Mouse (Mus musculus) MEL (cell line): ENCODE data around the gene Zfp568.

Experiments used
- BHLHE40 ChIP-seq: IDR thresholded peaks from 2 replicates; pipeline ENCODE4 v1.6.1; 2012; ENCODE audit warnings: low read depth, mild to moderate bottlenecking, inconsistent platforms, low read length, improper control_type of control experiment, borderline replicate concordance
- CHD2 ChIP-seq: IDR thresholded peaks from 2 replicates; pipeline ENCODE4 v1.6.1; 2011; ENCODE audit warnings: low read length, improper control_type of control experiment
- CTCF ChIP-seq, 3 experiments: IDR thresholded peaks in 2 of 3; conservative IDR thresholded peaks in 1 of 3; 2 replicates each; pipeline ENCODE4 v1.5.1; 2011 to 2012; ENCODE audit warnings: low read length in 3 of 3, low read depth in 2 of 3, mild to moderate bottlenecking in 2 of 3, improper control_type of control experiment in 1 of 3, inconsistent platforms in 1 of 3, mixed read lengths in 1 of 3, moderate library complexity in 1 of 3; ENCODE audit not compliant: control insufficient read depth in 1 of 3, insufficient read depth in 1 of 3, poor library complexity in 1 of 3, severe bottlenecking in 1 of 3
- GATA1 ChIP-seq: IDR thresholded peaks from 2 replicates; pipeline ENCODE4 v1.6.1; 2011; ENCODE audit warnings: low read depth, low read length, improper control_type of control experiment
- HCFC1 ChIP-seq: IDR thresholded peaks from 2 replicates; pipeline ENCODE4 v1.6.1; 2012; ENCODE audit warnings: low read depth, mild to moderate bottlenecking, inconsistent platforms, low read length, improper control_type of control experiment, moderate library complexity
- MAZ ChIP-seq: IDR thresholded peaks from 2 replicates; pipeline ENCODE4 v1.6.1; 2012; ENCODE audit warnings: low read depth, mild to moderate bottlenecking, inconsistent platforms, low read length, improper control_type of control experiment
- MEF2A ChIP-seq: IDR thresholded peaks from 2 replicates; pipeline ENCODE4 v1.6.1; 2014; ENCODE audit warnings: low read depth, mild to moderate bottlenecking, inconsistent platforms, low read length, improper control_type of control experiment; ENCODE audit not compliant: poor library complexity, insufficient replicate concordance, severe bottlenecking; ENCODE audit errors: extremely low read depth
- NELFE ChIP-seq: IDR thresholded peaks from 2 replicates; pipeline ENCODE4 v1.6.1; 2011; ENCODE audit warnings: low read depth, low read length, improper control_type of control experiment
- POLR2A ChIP-seq, 2 experiments: IDR thresholded peaks; 2 replicates each; pipeline ENCODE4 v1.6.1; 2011 to 2012; ENCODE audit warnings: low read length in 2 of 2, mild to moderate bottlenecking in 2 of 2, control low read depth in 1 of 2, improper control_type of control experiment in 1 of 2, low read depth in 1 of 2, moderate library complexity in 1 of 2; ENCODE audit not compliant: control insufficient read depth in 1 of 2, insufficient read depth in 1 of 2, poor library complexity in 1 of 2
- USF1 ChIP-seq: IDR thresholded peaks from 2 replicates; pipeline ENCODE4 v1.6.1; 2014; ENCODE audit warnings: low read depth, mild to moderate bottlenecking, inconsistent platforms, low read length, improper control_type of control experiment, moderate library complexity
- ZC3H11A ChIP-seq: IDR thresholded peaks from 2 replicates; pipeline ENCODE4 v1.6.1; 2012; ENCODE audit warnings: low read depth, mild to moderate bottlenecking, inconsistent platforms, low read length, improper control_type of control experiment

DNA sequence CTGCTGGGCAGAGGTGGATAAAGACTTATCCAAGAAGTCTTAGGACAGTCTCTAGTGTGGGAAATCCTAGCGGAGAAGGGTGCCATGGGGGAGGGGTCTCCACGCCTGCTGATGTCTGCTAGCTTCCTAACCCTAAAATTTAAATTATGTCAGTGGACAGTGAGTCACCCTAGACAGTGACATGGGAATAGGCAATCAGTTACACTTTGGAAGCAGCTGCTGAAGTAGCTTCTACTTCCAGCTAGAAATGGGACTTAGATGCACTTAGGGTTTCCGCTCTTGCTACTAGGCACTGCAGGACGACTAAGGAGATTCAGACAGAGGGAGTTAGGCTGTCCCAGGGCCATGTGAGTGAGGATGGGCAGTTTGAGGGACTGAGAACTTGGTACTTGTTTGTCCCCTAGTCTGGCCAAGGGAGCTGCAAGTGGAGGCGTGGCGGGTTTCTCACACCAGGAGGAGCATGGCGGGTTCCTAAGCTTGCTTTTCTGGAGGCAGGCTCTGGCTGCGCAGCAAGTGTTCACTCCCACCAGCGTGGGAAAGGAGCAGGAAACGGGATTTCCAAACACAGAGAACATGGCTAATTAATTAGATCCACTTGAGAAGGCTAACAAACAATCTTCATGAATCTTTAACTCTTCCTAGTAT lies 26.9 kb downstream of the Zfp568 start:
- TF ChIP-seq ZC3H11A (no peak), GATA1 (no peak), MAZ (no peak), HCFC1 (no peak), USF1 (no peak), CTCF (IDR thresholded peaks at IDR 0.05 in 2 of 3, conservative IDR thresholded peaks at IDR 0.05 in 1 of 3; ENCODE audit: control insufficient read depth in 1 of 3, insufficient read depth in 1 of 3, low read depth in 2 of 3, low read length in 3 of 3, poor library complexity in 1 of 3, severe bottlenecking in 1 of 3) (no peak), POLR2A (IDR thresholded peaks at IDR 0.05; ENCODE audit: control insufficient read depth in 1 of 2, insufficient read depth in 1 of 2, low read depth in 1 of 2, low read length in 2 of 2, poor library complexity in 1 of 2) (no peak), MEF2A (no peak), BHLHE40 (no peak), CHD2 (no peak), NELFE (no peak)
